Mouse (Mus musculus): Measurements from ENCODE around the gene Mtus2. TPM values are rescaled to one million over a fixed set of nuclear protein-coding genes. Genes with fewer than 3 reads are reported as not detected.

The Mtus2 gene
- polyA plus RNA-seq, 1 experiment from 2014 or later: 46.4 TPM

Other genes starting within 250 kb of the Mtus2 start
- 13.4 and 15.1 TPM in 2 replicates for gene Flt1, start 231.3 kb upstream of the Mtus2 start, polyA plus RNA-seq (2015; fragmentation: Nextera tagmentation; extraction: Ambion mirVana)
- gene Pomp, start 96.9 kb upstream of the Mtus2 start, polyA plus RNA-seq (2015; fragmentation: Nextera tagmentation; extraction: Ambion mirVana): 425 and 436 TPM in 2 replicates
- 5.5 and 5.6 TPM in 2 replicates for gene Slc46a3, start 62.5 kb upstream of the Mtus2 start, polyA plus RNA-seq (2015; fragmentation: Nextera tagmentation; extraction: Ambion mirVana)

Measured in midbrain, embryonic 15.5 days (tissue).